Mouse (Mus musculus) embryonic facial prominence, embryonic 14.5 days (tissue): ENCODE data around the gene Hnrnpul1. TPM values are rescaled to one million over a fixed set of nuclear protein-coding genes. Genes with fewer than 3 reads are reported as not detected.

Experiments
- ATAC-seq: fragments of 200-750 bp; cut with Nextera tagmentation; 2 replicates; pipeline ENCODE4 v1.8.0; 2017; ENCODE audit warnings: low read depth, moderate number of reproducible peaks, moderate TSS enrichment
- DNase-seq: peaks from one replicate; pipeline ENCODE4 v3.0.0-alpha.2; 2015; ENCODE audit warnings: low spot score
- H3K27ac ChIP-seq: fragments of 300-500 bp; sonication (generic); replicated peaks from 2 replicates; pipeline ENCODE4 v1.5.1; 2014; ENCODE audit warnings: low read depth, mild to moderate bottlenecking, low read length, moderate library complexity
- H3K27me3 ChIP-seq: fragments of 300-500 bp; sonication (generic); replicated peaks from 2 replicates; pipeline ENCODE4 v1.6.1; 2014; ENCODE audit warnings: low read length; ENCODE audit not compliant: control insufficient read depth, insufficient read depth
- H3K36me3 ChIP-seq: fragments of 300-500 bp; sonication (generic); 2 replicates; pipeline ENCODE4 v1.6.1; 2014; ENCODE audit warnings: low read length, mixed read lengths; ENCODE audit not compliant: control insufficient read depth, insufficient read depth
- H3K4me1 ChIP-seq: fragments of 300-500 bp; sonication (generic); 2 replicates; pipeline ENCODE4 v1.6.1; 2014; ENCODE audit warnings: antibody characterized with exemption, low read length; ENCODE audit not compliant: control insufficient read depth, insufficient read depth
- H3K4me2 ChIP-seq: fragments of 300-500 bp; sonication (generic); 2 replicates; pipeline ENCODE4 v1.6.1; 2014; ENCODE audit warnings: low read depth, mild to moderate bottlenecking, low read length, moderate library complexity, mixed read lengths
- H3K4me3 ChIP-seq: fragments of 300-500 bp; sonication (generic); 2 replicates; pipeline ENCODE4 v1.5.1; 2014; ENCODE audit warnings: low read depth, mild to moderate bottlenecking, low read length
- H3K9ac ChIP-seq: fragments of 300-500 bp; sonication (generic); 2 replicates; pipeline ENCODE4 v1.6.1; 2014; ENCODE audit warnings: low read depth, mild to moderate bottlenecking, low read length, moderate library complexity, mixed read lengths
- H3K9me3 ChIP-seq: fragments of 300-500 bp; sonication (generic); 2 replicates; pipeline ENCODE4 v1.6.1; 2016; ENCODE audit warnings: low read length; ENCODE audit not compliant: control insufficient read depth
- WGBS: fragments of 180-500 bp; shearing (Covaris S2); extraction: QIAGEN DNeasy Blood & Tissue Kit; methylation state at CpG from one replicate; pipeline ENCODE4 v1.1.7; 2014; 5-methylcytosine and 5-hydroxymethylcytosine counted together
- polyA plus RNA-seq: library from polyadenylated mRNA; unstranded; fragments of >200 nt; fragmentation: Nextera tagmentation; extraction: Ambion mirVana; gene quantifications from 2 replicates; pipeline ENCODE4 v1.2.1, GENCODE M21; 2014

Hnrnpul1 gene
- polyA plus RNA-seq, 1 experiment from 2014 or later, result 65.9 TPM

GRCm38 (mm10) chr7:25687811-25688401 lies 66.7 kb downstream of the Hnrnpul1 start:
- Histone ChIP-seq H3K9me3 (no peaks in the 10 kb centered on the region), H3K27ac (no peak overlapping the region; the same call in 1 of the 2 replicates), H3K4me1 (peaks cover 23% of the 10 kb centered on the region; the same call in 1 of the 2 replicates), H3K9ac (peak overlapping the region; percentile 76), H3K27me3 (peaks cover 46% of the 10 kb centered on the region), H3K4me3 (peak overlapping the region; percentile 73), H3K36me3 (no peaks in the 10 kb centered on the region), H3K4me2 (peak overlapping the region; percentile 90)
- no peak; the same call in 1 of the 2 replicates for ATAC-seq
- DNase-seq, result no peak
- WGBS, result under 1% methylated on average over 39 of the region's 47 CpGs

DNA sequence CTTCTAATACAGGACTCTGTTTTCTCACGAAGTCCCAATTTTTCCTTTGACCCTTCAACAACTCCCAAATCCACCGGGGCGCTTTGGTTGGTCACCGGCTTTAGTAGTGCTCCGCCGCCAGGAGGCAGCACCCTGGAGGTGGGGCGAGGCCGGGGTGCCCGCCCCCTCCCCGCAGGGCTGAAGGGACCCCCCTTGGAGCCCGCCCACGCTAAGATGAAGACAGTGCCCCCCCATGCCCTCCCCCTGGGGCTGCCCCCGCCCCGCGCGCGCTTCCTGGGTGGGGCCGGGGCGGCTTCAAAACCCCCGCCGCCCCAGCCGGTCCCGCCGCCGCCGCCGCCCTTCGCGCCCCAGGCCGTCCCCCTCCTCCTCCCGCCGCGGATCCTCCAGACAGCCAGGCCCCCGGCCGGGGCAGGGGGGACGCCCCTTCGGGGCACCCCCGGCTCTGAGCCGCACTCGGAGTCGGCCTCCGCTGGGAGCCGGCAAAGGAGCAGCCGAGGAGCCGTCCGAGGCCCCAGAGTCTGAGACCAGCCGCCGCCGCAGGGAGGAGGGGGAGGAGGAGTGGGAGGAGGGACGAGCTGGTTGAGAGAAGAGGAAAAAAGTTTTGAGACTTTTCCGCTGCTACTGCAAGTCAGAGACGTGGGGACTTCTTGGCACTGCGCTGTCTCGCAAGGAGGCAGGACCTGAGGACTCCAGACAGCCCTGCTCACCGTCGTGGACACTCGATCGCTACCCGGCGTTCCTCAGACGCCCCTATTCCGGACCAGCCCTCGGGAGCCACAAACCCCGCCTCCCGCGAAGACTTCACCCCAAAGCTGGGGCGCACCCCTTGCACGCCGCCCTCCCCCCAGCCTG lies 67.7 kb downstream of the Hnrnpul1 start, which contains the start of gene Tgfb1:
TSS of gene Tgfb1 (plus strand) at position 323 of the 852 bp plus-strand sequence.
- peaks cover 23% of the 10 kb centered on the region; the same call in 1 of the 2 replicates for H3K4me1 ChIP-seq
- ATAC-seq (peak; percentile 37), DNase-seq (peak; percentile 77)
- peak within 1 kb of the TSS; percentile 65 for H3K27ac ChIP-seq
- peak within 1 kb of the TSS; percentile 73 for H3K4me3 ChIP-seq
- peaks cover 46% of the 10 kb centered on the region for H3K27me3 ChIP-seq
- peak within 1 kb of the TSS; percentile 90 for H3K4me2 ChIP-seq
- under 1% methylated on average over 27 of the region's 69 CpGs for WGBS
- H3K36me3 ChIP-seq, result no peaks in the 10 kb centered on the region
- H3K9ac ChIP-seq, result peak within 1 kb of the TSS; percentile 76
- no peaks in the 10 kb centered on the region for H3K9me3 ChIP-seq

DNA sequence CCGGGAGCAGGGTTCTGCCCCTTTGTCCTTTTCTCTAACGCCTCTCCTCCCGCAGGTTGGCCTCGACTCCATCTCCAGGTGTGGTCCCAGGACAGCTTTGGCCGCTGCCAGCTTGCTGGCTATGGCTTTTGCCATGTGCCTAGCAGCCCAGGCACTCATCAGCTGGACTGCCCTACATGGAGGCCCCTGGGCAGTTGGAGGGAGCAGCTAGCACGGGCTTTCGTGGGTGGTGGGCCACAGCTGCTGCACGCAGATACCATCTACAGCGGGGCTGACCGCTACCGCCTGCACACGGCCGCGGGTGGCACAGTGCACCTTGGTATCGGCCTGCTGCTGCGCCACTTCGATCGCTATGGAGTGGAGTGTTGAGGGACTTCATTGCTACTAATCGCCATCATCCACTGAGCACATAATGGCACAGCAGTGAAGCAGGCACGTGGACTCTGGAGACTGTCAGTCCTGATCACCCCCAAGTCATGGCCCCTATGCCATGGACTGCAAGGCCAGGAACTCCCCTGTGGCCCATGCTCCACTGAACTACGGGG lies 68.6 kb downstream of the Hnrnpul1 start:
- peak overlapping the region; percentile 90 for H3K4me2 ChIP-seq
- peaks cover 27% of the 10 kb centered on the region; the same call in 1 of the 2 replicates for H3K4me1 ChIP-seq
- 68% methylated on average over 21 of the region's 21 CpGs for WGBS
- ATAC-seq (no peak), DNase-seq (no peak)
- H3K9ac ChIP-seq, result peak overlapping the region; percentile 76
- no peaks in the 10 kb centered on the region for H3K9me3 ChIP-seq
- peaks cover 46% of the 10 kb centered on the region for H3K27me3 ChIP-seq
- no peaks in the 10 kb centered on the region for H3K36me3 ChIP-seq
- H3K27ac ChIP-seq, result no peak overlapping the region; the same call in 1 of the 2 replicates
- H3K4me3 ChIP-seq, result peak overlapping the region; percentile 73

GRCm38 (mm10) chr7:25684659-25685058 lies 69.9 kb downstream of the Hnrnpul1 start:
- Histone ChIP-seq H3K9ac (no peak overlapping the region; the same call in 1 of the 2 replicates), H3K9me3 (no peaks in the 10 kb centered on the region), H3K4me1 (peaks cover 33% of the 10 kb centered on the region; the same call in 1 of the 2 replicates), H3K4me2 (no peak overlapping the region), H3K36me3 (no peaks in the 10 kb centered on the region), H3K27me3 (peaks cover 38% of the 10 kb centered on the region), H3K27ac (no peak overlapping the region), H3K4me3 (no peak overlapping the region)
- ATAC-seq (no peak), DNase-seq (no peak)
- 82% methylated on average over 6 of the region's 6 CpGs for WGBS

GRCm38 (mm10) chr7:25683474-25684180 lies 70.9 kb downstream of the Hnrnpul1 start:
- DNase-seq, result no peak
- WGBS, result 53% methylated on average over 7 of the region's 7 CpGs
- Histone ChIP-seq H3K27me3 (peaks cover 28% of the 10 kb centered on the region), H3K4me1 (peaks cover 24% of the 10 kb centered on the region; the same call in 1 of the 2 replicates), H3K4me3 (no peak overlapping the region), H3K4me2 (no peak overlapping the region), H3K27ac (no peak overlapping the region), H3K36me3 (no peaks in the 10 kb centered on the region), H3K9ac (no peak overlapping the region), H3K9me3 (no peaks in the 10 kb centered on the region)
- no peak for ATAC-seq

GRCm38 (mm10) chr7:25681341-25682231 lies 73.0 kb downstream of the Hnrnpul1 start:
- Histone ChIP-seq H3K27ac (peak overlapping the region; percentile 92; the same call in 1 of the 2 replicates), H3K4me2 (peak overlapping the region; percentile 74), H3K9me3 (no peaks in the 10 kb centered on the region), H3K36me3 (no peaks in the 10 kb centered on the region), H3K4me1 (peaks cover 14% of the 10 kb centered on the region; the same call in 1 of the 2 replicates), H3K27me3 (peaks cover 11% of the 10 kb centered on the region; the same call in 1 of the 2 replicates), H3K4me3 (peak overlapping the region; percentile 59), H3K9ac (no peak overlapping the region)
- ATAC-seq (no peak), DNase-seq (no peak)
- 55% methylated on average over 14 of the region's 15 CpGs for WGBS

- WGBS, result under 1% methylated on average over 34 of the region's 46 CpGs
- Histone ChIP-seq H3K27me3 (peaks cover 9% of the 10 kb centered on the region; the same call in 1 of the 2 replicates), H3K9me3 (no peaks in the 10 kb centered on the region), H3K36me3 (no peaks in the 10 kb centered on the region), H3K27ac (peak within 1 kb of the TSS; percentile 92), H3K4me3 (peak within 1 kb of the TSS; percentile 59), H3K9ac (peak within 1 kb of the TSS; percentile 68), H3K4me1 (peaks cover 15% of the 10 kb centered on the region; the same call in 1 of the 2 replicates), H3K4me2 (peak within 1 kb of the TSS; percentile 74)
- peak; percentile 98 for DNase-seq
- peak; percentile 97 for ATAC-seq
Observed at GRCm38 (mm10) chr7:25680514-25681258, 73.9 kb downstream of the Hnrnpul1 start, which contains the start of gene B9d2. Gene B9d2, plus strand, starts transcription at chr7:25680780.
